Mouse (Mus musculus): ENCODE measurements around the gene Csnka2ip. TPM values are rescaled to one million over a fixed set of nuclear protein-coding genes. Genes with fewer than 3 reads are reported as not detected.

The Csnka2ip gene
- polyA plus RNA-seq, 1 experiment from 2014 or later, result not detected

Other genes with a start within 250 kb of the Csnka2ip start
- 29.8 and 30.1 TPM in 2 replicates for gene 4930453N24Rik, start 168.8 kb upstream of the Csnka2ip start, polyA plus RNA-seq (2014; fragmentation: Nextera tagmentation; extraction: Ambion mirVana)
- 8.3 and 10.3 TPM in 2 replicates for gene Zfp654, start 249.2 kb upstream of the Csnka2ip start, polyA plus RNA-seq (2014; fragmentation: Nextera tagmentation; extraction: Ambion mirVana)
- 84.4 and 97.6 TPM in 2 replicates for gene Cggbp1, start 249.6 kb upstream of the Csnka2ip start, polyA plus RNA-seq (2014; fragmentation: Nextera tagmentation; extraction: Ambion mirVana)

All from stomach, embryonic 14.5 days (tissue).